Mouse (Mus musculus) hindbrain, embryonic 11.5 days (tissue): Measurements from ENCODE around the gene Tmem161a. TPM values are rescaled to one million over a fixed set of nuclear protein-coding genes. Genes with fewer than 3 reads are reported as not detected.
A peak's percentile ranks its signal among the peaks of the same experiment; 100 is the strongest.

Experiments
- ATAC-seq: fragments of 200-750 bp; cut with Nextera tagmentation; 2 replicates; pipeline ENCODE4 v1.8.0; 2017; ENCODE audit warnings: mild to moderate bottlenecking, moderate TSS enrichment, moderate library complexity; ENCODE audit not compliant: low FRiP score
- DNase-seq: peaks from one replicate; pipeline ENCODE4 v3.0.0-alpha.2; 2015; ENCODE audit warnings: low spot score
- H3K27ac ChIP-seq: fragments of 300-500 bp; sonication (generic); 2 replicates; pipeline ENCODE4 v1.5.1; 2014; ENCODE audit warnings: mild to moderate bottlenecking, low read depth, low read length
- H3K27me3 ChIP-seq: fragments of 300-500 bp; sonication (generic); 2 replicates; pipeline ENCODE4 v1.6.1; 2014; ENCODE audit warnings: mild to moderate bottlenecking, low read length, moderate library complexity, mixed read lengths; ENCODE audit not compliant: control insufficient read depth, insufficient read depth
- H3K36me3 ChIP-seq: fragments of 300-500 bp; sonication (generic); 2 replicates; pipeline ENCODE4 v1.6.1; 2014; ENCODE audit warnings: mild to moderate bottlenecking, low read length, moderate library complexity, mixed read lengths; ENCODE audit not compliant: control insufficient read depth, insufficient read depth
- H3K4me1 ChIP-seq: fragments of 300-500 bp; sonication (generic); replicated peaks from 2 replicates; pipeline ENCODE4 v1.6.1; 2014; ENCODE audit warnings: low read length, mixed read lengths; ENCODE audit not compliant: control insufficient read depth, insufficient read depth
- H3K4me2 ChIP-seq: fragments of 300-500 bp; sonication (generic); replicated peaks from 2 replicates; pipeline ENCODE4 v1.6.1; 2014; ENCODE audit warnings: mild to moderate bottlenecking, low read depth, low read length
- H3K4me3 ChIP-seq: fragments of 300-500 bp; sonication (generic); 2 replicates; pipeline ENCODE4 v1.5.1; 2014; ENCODE audit warnings: low read depth, low read length
- H3K9ac ChIP-seq: fragments of 300-500 bp; sonication (generic); 2 replicates; pipeline ENCODE4 v1.6.1; 2014; ENCODE audit warnings: low read depth, low read length
- H3K9me3 ChIP-seq: fragments of 300-500 bp; sonication (generic); 2 replicates; pipeline ENCODE4 v1.6.1; 2016; ENCODE audit warnings: low read length; ENCODE audit not compliant: control insufficient read depth
- WGBS: fragments of 180-500 bp; shearing (Covaris S2); extraction: QIAGEN DNeasy Blood & Tissue Kit; methylation state at CpG from one replicate; pipeline ENCODE4 v1.1.7; 2014; 5-methylcytosine and 5-hydroxymethylcytosine counted together
- polyA plus RNA-seq: library from polyadenylated mRNA; unstranded; fragments of >200 nt; fragmentation: Nextera tagmentation; extraction: Ambion mirVana; gene quantifications from 2 replicates; pipeline ENCODE4 v1.2.1, GENCODE M21; 2014

Tmem161a gene
- polyA plus RNA-seq, result 22.3 and 24.3 TPM in 2 replicates

GRCm38 (mm10) chr8:70172043-70172681 lies at the start of gene Tmem161a:
TSS of gene Tmem161a (plus strand) at chr8:70172356.
- WGBS, result 2% methylated on average over 27 of the region's 27 CpGs
- peak within 1 kb of the TSS; percentile 49 for H3K4me3 ChIP-seq
- H3K9ac ChIP-seq, result peak within 1 kb of the TSS; percentile 71
- no peak within 1 kb of the TSS for H3K27ac ChIP-seq
- H3K36me3 ChIP-seq, result no peaks in the 10 kb centered on the region
- no peaks in the 10 kb centered on the region for H3K27me3 ChIP-seq
- DNase-seq, result peak; percentile 92
- H3K4me2 ChIP-seq, result peak within 1 kb of the TSS; percentile 43
- peak; percentile 95 for ATAC-seq
- H3K4me1 ChIP-seq, result no peaks in the 10 kb centered on the region
- H3K9me3 ChIP-seq, result no peaks in the 10 kb centered on the region

- no peaks in the 10 kb centered on the region for H3K36me3 ChIP-seq
- no peak overlapping the region for H3K27ac ChIP-seq
- no peaks in the 10 kb centered on the region for H3K27me3 ChIP-seq
- no peaks in the 10 kb centered on the region for H3K4me1 ChIP-seq
- no peak for DNase-seq
- no peak for ATAC-seq
- H3K4me2 ChIP-seq, result no peak overlapping the region
- WGBS, result 56% methylated on average over 2 of the region's 2 CpGs
- no peak overlapping the region for H3K4me3 ChIP-seq
- H3K9me3 ChIP-seq, result no peaks in the 10 kb centered on the region
- H3K9ac ChIP-seq, result no peak overlapping the region
Measured at GRCm38 (mm10) chr8:70122863-70123262, 49.3 kb upstream of the Tmem161a start.

DNA sequence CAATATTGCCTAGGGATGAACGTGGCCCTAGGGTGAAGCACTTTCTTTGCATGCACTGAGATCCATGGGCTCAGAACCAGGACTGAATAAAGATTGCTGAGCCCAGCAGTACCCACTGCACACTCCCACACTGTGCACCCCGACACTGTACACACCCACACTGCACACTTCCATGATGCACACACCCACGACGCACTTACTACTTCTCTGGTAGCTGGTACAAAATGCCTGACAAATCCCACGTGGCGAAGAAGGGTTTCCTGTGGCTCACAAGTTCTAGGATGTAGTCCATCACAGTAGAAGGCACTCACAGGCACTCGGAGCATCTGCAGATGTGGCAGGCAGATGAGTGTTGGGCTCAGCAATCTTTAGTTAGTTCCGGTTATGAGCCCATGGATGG lies 47.2 kb upstream of the Tmem161a start:
- Histone ChIP-seq H3K36me3 (no peaks in the 10 kb centered on the region), H3K27ac (no peak overlapping the region), H3K4me3 (no peak overlapping the region), H3K4me2 (no peak overlapping the region), H3K9ac (no peak overlapping the region), H3K4me1 (no peaks in the 10 kb centered on the region), H3K9me3 (no peaks in the 10 kb centered on the region), H3K27me3 (no peaks in the 10 kb centered on the region)
- WGBS, result 69% methylated on average over 8 of the region's 8 CpGs
- no peak for ATAC-seq
- no peak for DNase-seq

DNA sequence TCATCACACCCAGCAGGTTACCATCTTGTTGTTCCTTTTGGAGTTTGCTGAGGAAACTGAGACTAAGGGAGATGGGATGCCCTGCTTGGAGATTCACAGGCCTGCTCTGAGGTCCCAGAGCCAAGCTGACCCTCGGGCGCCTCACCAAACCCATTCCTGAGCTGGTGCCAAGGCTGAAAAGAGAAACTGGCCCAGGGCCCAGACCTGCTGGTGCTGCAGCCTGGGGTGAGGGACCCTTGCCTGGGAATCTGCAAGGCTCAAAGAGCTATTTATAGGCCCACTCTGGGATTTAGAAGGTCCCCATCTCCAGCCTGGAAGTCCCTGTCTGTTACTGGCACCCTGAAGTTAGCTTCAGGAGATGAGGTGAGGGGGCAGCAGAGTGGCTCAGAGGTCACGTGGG lies 43.7 kb upstream of the Tmem161a start:
- 89% methylated on average over 3 of the region's 3 CpGs for WGBS
- no peak for DNase-seq
- ATAC-seq, result no peak
- Histone ChIP-seq H3K4me2 (no peak overlapping the region), H3K36me3 (no peaks in the 10 kb centered on the region), H3K27me3 (no peaks in the 10 kb centered on the region), H3K4me3 (no peak overlapping the region), H3K9me3 (no peaks in the 10 kb centered on the region), H3K4me1 (peaks cover 5% of the 10 kb centered on the region; the same call in 1 of the 2 replicates), H3K27ac (no peak overlapping the region), H3K9ac (no peak overlapping the region)

DNA sequence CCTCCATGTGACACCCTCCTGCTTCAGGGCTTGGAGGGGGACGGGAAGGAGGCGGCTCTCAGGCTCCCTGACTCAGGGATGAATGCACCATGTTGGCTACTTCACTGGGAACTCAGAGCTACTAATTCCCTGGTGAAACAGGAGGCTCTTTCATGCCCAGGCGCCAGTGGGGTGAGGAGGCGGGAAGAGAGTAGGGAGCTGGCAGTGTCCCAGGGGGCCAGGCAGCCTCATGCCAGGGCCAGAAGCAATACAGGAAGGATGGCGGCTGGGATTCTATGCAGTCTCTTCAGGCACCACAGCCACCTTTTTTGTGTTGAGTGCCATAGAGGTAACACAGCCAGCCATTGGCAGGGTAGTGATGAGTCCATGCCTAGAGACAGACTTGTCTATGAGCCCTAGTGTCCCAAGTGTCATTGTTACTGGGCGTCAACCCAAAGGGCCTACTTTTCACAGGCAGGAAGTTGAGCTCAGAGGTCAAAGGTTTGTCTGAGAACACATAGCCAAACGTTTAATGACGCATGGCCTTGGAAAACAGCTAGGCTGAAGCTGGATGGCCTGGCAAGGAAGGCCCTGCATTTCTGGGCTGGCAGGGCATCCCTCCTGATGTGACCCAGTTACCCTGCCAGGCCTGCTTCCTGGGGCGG lies 42.7 kb upstream of the Tmem161a start:
- ATAC-seq (no peak), DNase-seq (no peak)
- no peak overlapping the region for H3K27ac ChIP-seq
- H3K9me3 ChIP-seq, result no peaks in the 10 kb centered on the region
- H3K4me3 ChIP-seq, result no peak overlapping the region
- H3K9ac ChIP-seq, result no peak overlapping the region
- H3K36me3 ChIP-seq, result no peaks in the 10 kb centered on the region
- peaks cover 5% of the 10 kb centered on the region; the same call in 1 of the 2 replicates for H3K4me1 ChIP-seq
- H3K4me2 ChIP-seq, result no peak overlapping the region
- WGBS, result 69% methylated on average over 9 of the region's 9 CpGs
- H3K27me3 ChIP-seq, result no peaks in the 10 kb centered on the region

DNA sequence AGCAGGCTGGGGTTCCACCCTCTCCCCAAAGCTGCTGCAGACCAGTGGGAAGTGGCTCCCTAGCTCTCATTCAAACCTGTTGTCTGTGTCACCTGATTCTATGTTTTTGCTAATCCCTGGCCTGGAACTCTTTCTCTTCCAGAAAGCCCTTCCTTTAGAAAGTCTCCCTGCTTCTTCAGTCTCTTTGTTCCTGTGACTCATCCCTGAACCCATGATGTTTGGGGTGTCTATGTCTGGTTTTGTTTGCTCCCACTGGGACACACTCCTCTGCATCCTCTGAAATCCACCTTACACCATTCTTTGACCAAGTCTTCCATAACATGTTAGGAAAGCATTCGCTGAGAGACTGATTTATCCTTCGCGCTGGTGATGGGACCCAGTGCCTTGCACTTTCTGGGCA lies 42.1 kb upstream of the Tmem161a start:
- Histone ChIP-seq H3K36me3 (0 out of 2 replicates have a peak, but pooled peaks cover 4% of the 10 kb centered on the region), H3K27ac (no peak overlapping the region), H3K9ac (no peak overlapping the region), H3K27me3 (no peaks in the 10 kb centered on the region), H3K4me1 (peaks cover 5% of the 10 kb centered on the region; the same call in 1 of the 2 replicates), H3K4me2 (no peak overlapping the region), H3K9me3 (no peaks in the 10 kb centered on the region), H3K4me3 (no peak overlapping the region)
- ATAC-seq (no peak), DNase-seq (no peak)
- 86% methylated on average over 3 of the region's 3 CpGs for WGBS

GRCm38 (mm10) chr8:70131166-70131883 lies 40.8 kb upstream of the Tmem161a start, which contains the start of gene Nr2c2ap:
TSS of gene Nr2c2ap (plus strand) at chr8:70131333.
- H3K27me3 ChIP-seq, result no peaks in the 10 kb centered on the region
- ATAC-seq (peak; percentile 83), DNase-seq (peak; percentile 93)
- H3K27ac ChIP-seq, result no peak within 1 kb of the TSS
- H3K4me1 ChIP-seq, result peaks cover 5% of the 10 kb centered on the region; the same call in 1 of the 2 replicates
- H3K4me2 ChIP-seq, result peak within 1 kb of the TSS; percentile 69
- peak within 1 kb of the TSS; percentile 79 for H3K4me3 ChIP-seq
- peak within 1 kb of the TSS; percentile 65 for H3K9ac ChIP-seq
- H3K36me3 ChIP-seq, result 0 out of 2 replicates have a peak, but pooled peaks cover 5% of the 10 kb centered on the region
- H3K9me3 ChIP-seq, result no peaks in the 10 kb centered on the region
- 1% methylated on average over 37 of the region's 37 CpGs for WGBS

DNA sequence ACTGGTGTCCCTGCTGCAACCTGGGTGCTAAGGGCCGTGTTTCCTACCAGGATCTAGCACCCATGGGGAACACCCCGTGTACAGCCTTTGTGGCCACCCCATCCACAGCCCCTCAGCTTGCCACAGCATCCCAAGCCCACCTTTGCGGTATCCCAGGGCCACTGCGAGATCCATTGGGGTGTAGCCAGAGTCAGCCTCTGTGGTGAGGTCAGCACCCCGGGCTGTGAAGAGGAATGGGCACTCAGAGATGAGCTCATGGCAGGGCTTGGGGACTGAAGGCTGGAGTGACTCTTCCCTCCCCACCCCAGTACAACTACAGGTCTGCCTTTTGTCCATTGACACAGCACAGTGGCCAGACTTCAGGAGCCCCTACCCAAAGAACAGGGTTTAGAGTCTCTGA lies 38.1 kb upstream of the Tmem161a start:
- Histone ChIP-seq H3K4me1 (peaks cover 5% of the 10 kb centered on the region; the same call in 1 of the 2 replicates), H3K27me3 (no peaks in the 10 kb centered on the region), H3K4me3 (no peak overlapping the region), H3K4me2 (no peak overlapping the region), H3K36me3 (0 out of 2 replicates have a peak, but pooled peaks cover 6% of the 10 kb centered on the region), H3K27ac (no peak overlapping the region), H3K9me3 (no peaks in the 10 kb centered on the region), H3K9ac (no peak overlapping the region)
- DNase-seq (no peak), ATAC-seq (no peak)
- WGBS, result 91% methylated on average over 5 of the region's 5 CpGs
